Mouse (Mus musculus) CD4-positive, CD25-positive, alpha-beta regulatory T cell, adult 9 weeks (primary cell): ENCODE measurements around the gene Ttc1. TPM values are rescaled to one million over a fixed set of nuclear protein-coding genes. Genes with fewer than 3 reads are reported as not detected.

ENCODE experiments used
- polyA plus RNA-seq: library from polyadenylated mRNA; unstranded; fragments of 100-300 nt; shearing (Covaris generic); gene quantifications from one replicate; pipeline ENCODE4 v1.2.1, GENCODE M21; 2017

The Ttc1 gene
- polyA plus RNA-seq = 81.3 TPM

DNA sequence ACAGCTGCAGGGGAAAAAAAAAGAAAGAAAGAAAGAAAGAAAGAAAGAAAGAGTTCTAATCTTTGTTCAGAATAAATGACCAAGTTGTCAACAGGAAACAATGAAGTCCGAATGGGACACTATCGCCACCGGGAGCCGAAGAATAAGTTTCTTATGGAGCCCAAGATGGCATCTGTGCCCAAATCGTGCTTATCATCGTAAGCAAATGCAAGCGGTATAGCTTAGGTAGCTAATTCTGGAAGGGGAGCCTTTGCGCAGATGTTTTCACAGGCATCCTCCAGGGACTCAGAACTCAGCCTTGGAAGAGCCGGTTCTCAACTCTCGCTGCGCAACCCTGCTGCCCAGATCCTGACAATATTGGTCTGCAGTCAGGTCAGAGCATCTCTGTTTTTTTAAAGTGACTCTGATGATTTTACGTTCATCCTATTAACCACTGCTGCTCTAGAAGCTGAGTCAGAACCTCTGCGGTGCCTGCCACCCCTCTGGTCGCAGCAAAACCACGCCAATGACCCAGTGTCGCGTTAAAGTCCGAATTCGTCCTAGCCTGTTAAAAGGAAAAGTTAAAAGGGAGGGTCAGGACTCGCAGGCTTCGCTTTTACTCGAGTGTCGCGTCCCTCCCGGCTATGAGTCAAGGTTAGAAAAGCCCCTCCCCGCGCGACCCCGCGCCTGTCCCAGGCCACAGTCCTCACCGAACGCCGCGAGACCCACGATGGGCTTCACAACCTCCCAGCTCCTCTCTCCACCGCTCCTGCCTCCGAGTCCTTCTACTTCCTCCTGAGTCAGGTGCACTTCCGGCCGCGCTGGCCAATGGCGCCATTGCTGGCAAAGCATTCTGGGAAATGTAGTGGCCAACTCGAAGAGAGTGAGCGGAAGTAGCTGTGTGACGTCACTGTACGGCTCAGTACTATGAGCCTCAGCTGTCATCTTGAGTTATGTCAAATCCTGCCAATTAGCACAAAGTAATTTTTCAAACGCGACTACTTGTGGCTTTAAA, at the start of gene Ttc1:
Gene Ttc1 (minus strand): TSS at position 776 of the 994 bp plus-strand sequence.

DNA sequence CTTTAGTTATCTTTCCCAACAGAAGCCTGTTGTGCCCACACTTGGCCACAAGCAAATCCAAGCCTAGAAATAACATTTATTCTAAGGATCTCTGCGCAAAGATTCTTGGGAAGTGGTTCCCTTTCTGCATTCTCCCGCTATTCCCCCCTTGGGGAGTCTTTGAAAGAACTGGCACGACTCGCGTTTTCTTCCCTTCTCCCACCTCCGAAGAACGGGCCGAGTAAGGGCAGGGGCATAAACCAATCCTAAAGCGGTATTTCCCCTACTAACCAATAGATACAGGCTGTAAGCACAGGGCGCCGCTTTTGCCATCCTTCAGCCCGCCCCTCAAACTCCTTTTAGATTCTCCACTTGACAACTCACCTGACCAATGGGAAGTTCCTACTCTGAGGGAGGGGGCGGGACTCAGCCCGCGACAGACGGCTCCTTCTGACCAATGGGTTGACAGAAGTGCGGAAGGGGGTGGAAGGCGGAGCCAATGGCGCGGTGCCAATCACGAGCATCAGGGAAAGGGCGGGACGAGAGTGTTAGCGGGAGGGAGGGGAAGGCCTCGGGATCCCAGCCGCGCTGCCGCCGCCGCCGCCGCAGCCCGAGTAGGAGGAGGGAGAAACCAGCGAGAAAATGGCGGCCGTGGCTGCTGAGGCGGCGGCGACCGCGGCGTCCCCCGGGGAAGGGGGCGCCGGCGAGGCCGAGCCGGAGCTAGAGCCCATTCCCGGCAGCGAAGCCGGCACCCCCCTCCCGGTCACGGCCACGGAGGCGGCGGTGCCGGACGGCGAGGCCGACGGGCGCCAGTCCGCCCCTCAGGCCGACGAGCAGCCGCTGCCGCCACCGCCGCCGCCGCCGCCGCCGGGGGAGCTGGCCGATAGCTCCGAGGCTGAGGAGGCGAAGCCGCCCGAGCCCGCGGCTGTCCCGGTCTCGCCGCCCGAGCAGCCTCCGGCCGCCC, 66.1 kb downstream of the Ttc1 start, which contains the start of gene Pwwp2a:
Gene Pwwp2a (plus strand): TSS at position 527 of the 943 bp plus-strand sequence.

Other genes with a start within 250 kb of the Ttc1 start
- 0.32 TPM for gene Ccnjl, start 219.2 kb downstream of the Ttc1 start, polyA plus RNA-seq
- gene 4933415A04Rik, start 161.0 kb downstream of the Ttc1 start, polyA plus RNA-seq = not detected
- not detected for gene Fabp6, start 146.5 kb downstream of the Ttc1 start, polyA plus RNA-seq
- gene Pwwp2a, start 66.0 kb downstream of the Ttc1 start, polyA plus RNA-seq = 13.3 TPM
- gene Adra1b, start 153.2 kb upstream of the Ttc1 start, polyA plus RNA-seq = not detected